Mouse (Mus musculus) CH12.LX (cell line): ENCODE results near the gene B3gnt3. TPM values are rescaled to one million over a fixed set of nuclear protein-coding genes. Genes with fewer than 3 reads are reported as not detected.
A peak's percentile ranks its signal among the peaks of the same experiment; 100 is the strongest.

ENCODE experiments used
- DNase-seq: peaks from one replicate; pipeline ENCODE4 v3.0.0-alpha.2; 2013; ENCODE audit errors: extremely low read depth
- H3K27ac ChIP-seq: 2 replicates; pipeline ENCODE4 v1.5.1; 2012; ENCODE audit warnings: low read depth, mild to moderate bottlenecking, control low read depth, moderate library complexity; ENCODE audit not compliant: insufficient read depth
- H3K27me3 ChIP-seq: replicated peaks from 2 replicates; pipeline ENCODE3; 2012; ENCODE audit warnings: inconsistent platforms
- H3K36me3 ChIP-seq, 2 experiments: replicated peaks in 1 of 2; 2 replicates each; pipeline versions ENCODE3 to v1.6.1; 2012; ENCODE audit warnings: inconsistent platforms in 1 of 2, low read length in 1 of 2, mild to moderate bottlenecking in 1 of 2, mixed read lengths in 1 of 2, moderate library complexity in 1 of 2; ENCODE audit not compliant: control insufficient read depth in 1 of 2, insufficient read depth in 1 of 2
- H3K4me1 ChIP-seq, 2 experiments: 2 replicates each; pipeline ENCODE4 v1.6.1; 2012; ENCODE audit warnings: inconsistent platforms in 1 of 2, moderate library complexity in 1 of 2; ENCODE audit not compliant: insufficient read depth in 2 of 2, control insufficient read depth in 1 of 2
- H3K4me2 ChIP-seq: 2 replicates; pipeline ENCODE4 v1.6.1; 2012; ENCODE audit warnings: low read depth, mild to moderate bottlenecking, control low read depth; ENCODE audit not compliant: poor library complexity, insufficient read depth, severe bottlenecking
- H3K4me3 ChIP-seq, 3 experiments: fragments of 150-350 bp in 1 of 3; sonication (generic) in 1 of 3; replicated peaks in 1 of 3; 2 replicates each; pipeline versions ENCODE3 to v1.5.1; 2011 to 2012; ENCODE audit warnings: low read depth in 2 of 3, low read length in 2 of 3, mild to moderate bottlenecking in 2 of 3, moderate library complexity in 2 of 3, control low read depth in 1 of 3, improper control_type of control experiment in 1 of 3, inconsistent platforms in 1 of 3, mixed read lengths in 1 of 3; ENCODE audit not compliant: poor library complexity in 1 of 3
- H3K79me2 ChIP-seq: replicated peaks from 2 replicates; pipeline ENCODE4 v1.6.1; 2012; ENCODE audit warnings: mild to moderate bottlenecking, moderate library complexity; ENCODE audit not compliant: control insufficient read depth, poor library complexity, insufficient read depth, severe bottlenecking; ENCODE audit errors: extremely low read depth
- H3K9ac ChIP-seq: 2 replicates; pipeline ENCODE4 v1.6.1; 2012; ENCODE audit warnings: low read depth, mild to moderate bottlenecking, control low read depth, moderate library complexity; ENCODE audit not compliant: insufficient read depth
- H3K9me3 ChIP-seq: replicated peaks from 2 replicates; pipeline ENCODE3; 2012; ENCODE audit warnings: low read length, inconsistent platforms, mixed read lengths
- CHD2 ChIP-seq: IDR thresholded peaks from 2 replicates; pipeline ENCODE4 v1.6.1; 2011; ENCODE audit warnings: low read length, improper control_type of control experiment
- CTCF ChIP-seq, 2 experiments: IDR thresholded peaks in 1 of 2; conservative IDR thresholded peaks in 1 of 2; 2 replicates each; pipeline ENCODE4 v1.5.1; 2011 to 2012; ENCODE audit warnings: low read depth in 2 of 2, low read length in 2 of 2, improper control_type of control experiment in 1 of 2, inconsistent platforms in 1 of 2, mild to moderate bottlenecking in 1 of 2, moderate library complexity in 1 of 2
- E2F4 ChIP-seq: IDR thresholded peaks from 2 replicates; pipeline ENCODE4 v1.6.1; 2011; ENCODE audit warnings: low read depth, low read length, improper control_type of control experiment; ENCODE audit not compliant: insufficient replicate concordance
- ELF1 ChIP-seq: IDR thresholded peaks from 2 replicates; pipeline ENCODE4 v1.6.1; 2014; ENCODE audit warnings: low read depth, mild to moderate bottlenecking, inconsistent platforms, low read length, improper control_type of control experiment
- ETS1 ChIP-seq: conservative IDR thresholded peaks from 2 replicates; pipeline ENCODE4 v1.6.1; 2012; ENCODE audit warnings: low read depth, mild to moderate bottlenecking, inconsistent platforms, low read length, improper control_type of control experiment, moderate library complexity
- GABPA ChIP-seq: IDR thresholded peaks from 2 replicates; pipeline ENCODE4 v1.6.1; 2012; ENCODE audit warnings: low read depth, low read length, improper control_type of control experiment, inconsistent platforms; ENCODE audit not compliant: insufficient replicate concordance
- HCFC1 ChIP-seq: IDR thresholded peaks from 2 replicates; pipeline ENCODE4 v1.6.1; 2012; ENCODE audit warnings: low read depth, mild to moderate bottlenecking, inconsistent platforms, low read length, improper control_type of control experiment
- MAFK ChIP-seq: IDR thresholded peaks from 2 replicates; pipeline ENCODE4 v1.6.1; 2011; ENCODE audit warnings: low read length, improper control_type of control experiment; ENCODE audit not compliant: insufficient replicate concordance
- MAX ChIP-seq: IDR thresholded peaks from 2 replicates; pipeline ENCODE4 v1.6.1; 2011; ENCODE audit warnings: low read length, improper control_type of control experiment
- MAZ ChIP-seq: IDR thresholded peaks from 2 replicates; pipeline ENCODE4 v1.6.1; 2012; ENCODE audit warnings: low read depth, mild to moderate bottlenecking, inconsistent platforms, low read length, improper control_type of control experiment, moderate library complexity
- NRF1 ChIP-seq: IDR thresholded peaks from 2 replicates; pipeline ENCODE4 v1.6.1; 2014; ENCODE audit warnings: low read depth, mild to moderate bottlenecking, inconsistent platforms, low read length, improper control_type of control experiment, moderate library complexity
- POLR2A ChIP-seq: IDR thresholded peaks from 2 replicates; pipeline ENCODE4 v1.6.1; 2011; ENCODE audit warnings: low read depth, mild to moderate bottlenecking, improper control_type of control experiment, low read length
- POLR2AphosphoS2 ChIP-seq: IDR thresholded peaks from 2 replicates; pipeline ENCODE4 v1.6.1; 2011; ENCODE audit warnings: low read depth, low read length, improper control_type of control experiment
- SIN3A ChIP-seq: IDR thresholded peaks from 2 replicates; pipeline ENCODE4 v1.6.1; 2012; ENCODE audit warnings: low read length, improper control_type of control experiment, inconsistent platforms
- SMC3 ChIP-seq: IDR thresholded peaks from 2 replicates; pipeline ENCODE4 v1.6.1; 2011; ENCODE audit warnings: low read depth, low read length, improper control_type of control experiment
- TCF12 ChIP-seq: IDR thresholded peaks from 2 replicates; pipeline ENCODE4 v1.6.1; 2014; ENCODE audit warnings: low read depth, mild to moderate bottlenecking, inconsistent platforms, low read length, improper control_type of control experiment
- USF2 ChIP-seq: conservative IDR thresholded peaks from 2 replicates; pipeline ENCODE4 v1.6.1; 2011; ENCODE audit warnings: low read depth, low read length, improper control_type of control experiment
- ZC3H11A ChIP-seq: IDR thresholded peaks from 2 replicates; pipeline ENCODE4 v1.6.1; 2012; ENCODE audit warnings: low read depth, mild to moderate bottlenecking, inconsistent platforms, low read length, improper control_type of control experiment
- dilution Hi-C: fragments of 300-500 bp; cut with MboI; formaldehyde crosslinking; loops from 2 replicates; pipeline ENCODE4 v1.14.3; 2020; ENCODE audit warnings: low sequenced_read_pairs; ENCODE audit not compliant: extremely low pct_unique_long_range_greater_than_20kb, extremely low pct_ligation_motif_present
- in situ Hi-C: fragments of 300-500 bp; cut with MboI; formaldehyde crosslinking; loops from 3 replicates; pipeline ENCODE4 v1.14.3; 2019; ENCODE audit warnings: low sequenced_read_pairs, low pct_ligation_motif_present, low pct_unique_long_range_greater_than_20kb, mixed read lengths
- polyA plus RNA-seq: library from polyadenylated mRNA; unstranded; fragments of >175 nt; gene quantifications from 2 replicates; pipeline ENCODE4 v1.2.1, GENCODE M21; 2012; ENCODE audit warnings: low read depth; ENCODE audit not compliant: insufficient read length
- total RNA-seq, 2 experiments: library from RNA; depleted of rRNA; stranded (reverse); fragments of 300-350 nt in 1 of 2; fragments of >200 nt in 1 of 2; gene quantifications; 2 replicates each; pipeline ENCODE4 v1.2.3; 2012 to 2014

The B3gnt3 gene
- total and polyA plus RNA-seq, 3 experiments, result 0.24 to 0.98 TPM; not detected in 1

GRCm38 (mm10) chr8:71670621-71671548 lies 30.7 kb downstream of the B3gnt3 start:
- Histone ChIP-seq H3K27ac (no peak overlapping the region), H3K79me2 (no peaks in the 10 kb centered on the region), H3K27me3 (peaks cover 35% of the 10 kb centered on the region), H3K9me3 (no peaks in the 10 kb centered on the region), H3K36me3 (no peaks in the 10 kb centered on the region), H3K9ac (peak overlapping the region; percentile 21; the same call in 1 of the 2 replicates), H3K4me2 (peak overlapping the region; percentile 80), H3K4me3 (peak overlapping the region; percentile 47 to 77 (median 48)), H3K4me1 (peaks cover 32 to 69% of the 10 kb centered on the region in 2 experiments)
- peak; percentile 44 for DNase-seq
- no peak for TF ChIP-seq MAZ
- 0 out of 2 replicates have a peak, but pooled peaks have one; percentile 24 for TF ChIP-seq CHD2
- no peak for TF ChIP-seq POLR2A
- in situ Hi-C loops (no loop called here), dilution Hi-C loops (no loop called here)

GRCm38 (mm10) chr8:71670198-71670597 lies 31.4 kb downstream of the B3gnt3 start:
- dilution Hi-C loops, result no loop called here
- no peaks in the 10 kb centered on the region for H3K9me3 ChIP-seq
- no peaks in the 10 kb centered on the region for H3K79me2 ChIP-seq
- no peak for TF ChIP-seq E2F4
- no peak for TF ChIP-seq CHD2
- no peak for TF ChIP-seq GABPA
- TF ChIP-seq MAX, result no peak
- TF ChIP-seq POLR2AphosphoS2, result no peak
- no peak for TF ChIP-seq MAFK
- TF ChIP-seq HCFC1, result no peak
- TF ChIP-seq ZC3H11A, result no peak
- no peak for TF ChIP-seq USF2
- TF ChIP-seq ELF1, result no peak
- no peak for TF ChIP-seq NRF1
- TF ChIP-seq TCF12, result no peak
- no peak for TF ChIP-seq SMC3
- TF ChIP-seq SIN3A, result no peak
- no peak for TF ChIP-seq ETS1
- TF ChIP-seq CTCF (conservative IDR thresholded peaks at IDR 0.05 in 1 of 2, IDR thresholded peaks at IDR 0.05 in 1 of 2; ENCODE audit: low read depth in 2 of 2, low read length in 2 of 2), result no peak
- no peak for DNase-seq
- H3K36me3 ChIP-seq, result no peaks in the 10 kb centered on the region
- H3K27me3 ChIP-seq, result peaks cover 35% of the 10 kb centered on the region
- peak overlapping the region; percentile 80; the same call in 1 of the 2 replicates for H3K4me2 ChIP-seq
- peaks cover 28 to 66% of the 10 kb centered on the region in 2 experiments for H3K4me1 ChIP-seq
- H3K4me3 ChIP-seq, result no peak overlapping the region
- H3K27ac ChIP-seq, result no peak overlapping the region
- H3K9ac ChIP-seq, result no peak overlapping the region
- in situ Hi-C loops, result no loop called here
